Mouse (Mus musculus) frontal cortex, postnatal 10 days (tissue): ENCODE measurements around the gene Ap2m1.
"Not testable (repeated sequence)": the region's sequence is repeated elsewhere in the genome, so short reads cannot be mapped to it uniquely, and the experiment has no call there.

Experiments
- DNase-seq, 2 experiments: peaks; one replicate each; pipeline ENCODE4 v3.0.0; 2022; ENCODE audit warnings: low spot score in 2 of 2, mixed read lengths in 1 of 2

Ap2m1 gene

GRCm38 (mm10) chr16:20535296-20536080 lies at the start of gene Ap2m1:
Gene Ap2m1, plus strand, starts transcription at chr16:20535478.
- DNase-seq = peak; percentile 91 to 96

GRCm38 (mm10) chr16:20486048-20486447 lies 49.2 kb upstream of the Ap2m1 start:
- DNase-seq = no peak

- no peak for DNase-seq
Measured at GRCm38 (mm10) chr16:20488151-20488550, 47.1 kb upstream of the Ap2m1 start.

- DNase-seq = not testable (repeated sequence)
Measured at GRCm38 (mm10) chr16:20488751-20489150, 46.5 kb upstream of the Ap2m1 start.

GRCm38 (mm10) chr16:20489233-20489632 lies 46.0 kb upstream of the Ap2m1 start:
- DNase-seq = no peak

GRCm38 (mm10) chr16:20490581-20490980 lies 44.7 kb upstream of the Ap2m1 start:
- no peak for DNase-seq

- no peak for DNase-seq
Measured at GRCm38 (mm10) chr16:20491301-20491700, 44.0 kb upstream of the Ap2m1 start.

GRCm38 (mm10) chr16:20493452-20493851 lies 41.8 kb upstream of the Ap2m1 start:
- DNase-seq = no peak

GRCm38 (mm10) chr16:20496671-20497600 lies 38.3 kb upstream of the Ap2m1 start:
- peak; percentile 41 to 46 for DNase-seq

GRCm38 (mm10) chr16:20497980-20498676 lies 37.1 kb upstream of the Ap2m1 start:
- DNase-seq = no peak

- peak; percentile 90 for DNase-seq
Measured at GRCm38 (mm10) chr16:20498677-20499475, 36.4 kb upstream of the Ap2m1 start, which contains the start of gene Eif2b5. Gene Eif2b5, plus strand, starts transcription at chr16:20498817.

- no peak for DNase-seq
Measured at GRCm38 (mm10) chr16:20506000-20506399, 29.3 kb upstream of the Ap2m1 start.

- no peak for DNase-seq
Measured at GRCm38 (mm10) chr16:20509349-20509748, 25.9 kb upstream of the Ap2m1 start.

GRCm38 (mm10) chr16:20511277-20511847 lies 23.9 kb upstream of the Ap2m1 start:
- DNase-seq = no peak

GRCm38 (mm10) chr16:20516032-20516431 lies 19.2 kb upstream of the Ap2m1 start:
- no peak for DNase-seq

- DNase-seq = peak; percentile 76 to 88
Measured at GRCm38 (mm10) chr16:20516726-20517201, 18.5 kb upstream of the Ap2m1 start, which contains the start of gene Dvl3. Gene Dvl3, plus strand, starts transcription at chr16:20516982.

GRCm38 (mm10) chr16:20517216-20517615 lies 18.1 kb upstream of the Ap2m1 start:
- DNase-seq = no peak

- DNase-seq = no peak
Measured at GRCm38 (mm10) chr16:20517701-20518374, 17.4 kb upstream of the Ap2m1 start.

- DNase-seq = no peak
Measured at GRCm38 (mm10) chr16:20523886-20524285, 11.4 kb upstream of the Ap2m1 start.

GRCm38 (mm10) chr16:20528779-20529178 lies 6.5 kb upstream of the Ap2m1 start:
- no peak for DNase-seq
